Mouse (Mus musculus) erythroblast, embryonic 14.5 days (primary cell): ENCODE results near the gene En1.

Experiments used
- GATA1 ChIP-seq: IDR thresholded peaks from 2 replicates; pipeline ENCODE4 v1.6.1; 2012; ENCODE audit warnings: low read length, inconsistent platforms, mixed read lengths
- TAL1 ChIP-seq: IDR thresholded peaks from 3 replicates; pipeline ENCODE4 v1.6.1; 2012; ENCODE audit warnings: low read length, inconsistent platforms, mixed read lengths

GRCm38 (mm10) chr1:120643380-120643779 is 41.2 kb downstream of the En1 start:
- no peak for TF ChIP-seq TAL1
- no peak for TF ChIP-seq GATA1
